Mouse (Mus musculus): ENCODE measurements at regions not wholly inside any gene's neighbourhood (a gene's known extent, or its start where the extent isn't known, plus 50 kb on each side); places are given as distances from the start of the nearest gene placed in this dataset.

GRCm38 (mm10) chr6:31218139-31218750 is 180.3 kb upstream of the Mkln1 start:
- DNase-seq (ENCODE audit: low spot score): no peak

DNA sequence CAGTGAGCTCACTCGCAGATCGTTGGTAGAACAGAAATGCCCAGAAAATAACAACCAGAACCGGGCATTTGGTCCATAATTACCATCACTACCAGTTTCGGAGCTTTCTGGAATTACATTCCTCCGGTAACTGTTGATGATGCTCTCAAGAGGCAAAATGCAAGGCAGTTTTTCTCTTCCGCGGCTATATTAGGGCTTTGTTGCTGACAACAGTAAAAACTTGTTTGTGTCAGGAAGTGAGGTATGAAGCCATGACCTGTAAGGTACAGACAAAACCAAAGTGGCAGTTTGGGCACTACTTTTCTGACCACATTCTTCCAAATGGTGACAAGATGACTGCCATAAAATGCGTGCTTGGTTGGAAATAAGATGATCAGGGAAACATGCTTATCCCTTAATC is 179.7 kb upstream of the Mkln1 start:
- no peak for DNase-seq (ENCODE audit: low spot score)

DNA sequence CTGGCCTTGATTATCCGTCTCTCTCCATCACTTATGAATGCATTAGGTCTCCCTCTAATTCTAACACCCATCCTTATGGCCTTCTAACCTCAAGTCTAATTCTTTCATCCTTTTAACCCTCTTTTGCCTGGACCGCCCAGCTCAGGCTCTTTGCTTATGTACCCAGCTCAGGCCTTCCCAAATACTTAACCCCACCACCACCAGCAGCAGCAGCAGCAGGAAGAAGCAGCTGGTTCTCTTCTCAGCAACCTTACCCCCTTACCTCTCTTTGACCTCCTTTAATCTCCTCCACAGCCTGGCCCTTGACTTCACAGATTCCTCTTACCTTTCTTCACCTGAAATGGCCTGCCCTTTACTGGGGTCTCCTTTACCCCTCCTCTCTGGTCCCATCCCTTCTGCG is 178.8 kb upstream of the Mkln1 start:
- DNase-seq (ENCODE audit: low spot score): no peak

DNA sequence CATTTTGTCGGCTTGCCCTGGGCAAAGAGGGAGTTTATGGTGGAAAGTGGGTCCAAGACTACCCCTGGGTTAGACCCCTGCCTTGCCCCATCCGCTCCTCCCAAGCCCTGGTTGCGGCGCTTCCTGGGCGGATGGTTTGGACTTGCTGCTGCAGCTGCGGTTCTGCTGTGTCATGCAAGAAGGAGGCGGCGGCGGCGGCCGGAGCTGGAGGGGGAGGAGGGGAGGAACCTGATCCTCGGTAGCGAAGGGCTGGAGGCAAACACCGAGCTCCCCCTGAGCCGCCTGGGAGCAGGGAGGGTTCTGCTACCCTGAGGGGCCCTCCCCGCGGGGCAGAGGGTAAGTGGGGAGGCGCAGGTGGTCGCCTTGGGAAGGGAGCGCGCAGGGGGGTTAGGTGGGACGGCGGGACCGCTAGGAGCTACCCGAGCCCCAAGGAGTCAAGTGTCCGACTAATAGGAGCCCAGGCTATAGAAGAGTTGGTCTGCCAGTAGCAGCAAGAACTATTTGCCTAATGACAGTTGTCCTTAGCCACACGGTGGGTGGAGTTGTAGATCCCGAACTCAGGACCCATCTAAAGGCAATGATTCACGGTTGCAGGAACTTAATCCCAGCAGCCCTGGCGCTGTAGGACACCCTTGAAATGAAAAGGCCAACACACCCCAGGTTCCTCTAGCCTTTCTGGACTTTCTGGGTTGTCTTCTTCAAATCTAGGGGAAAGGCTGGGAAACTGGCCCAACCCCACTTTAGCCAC is 178.2 kb upstream of the Mkln1 start:
- DNase-seq (ENCODE audit: low spot score): peak; percentile 38

DNA sequence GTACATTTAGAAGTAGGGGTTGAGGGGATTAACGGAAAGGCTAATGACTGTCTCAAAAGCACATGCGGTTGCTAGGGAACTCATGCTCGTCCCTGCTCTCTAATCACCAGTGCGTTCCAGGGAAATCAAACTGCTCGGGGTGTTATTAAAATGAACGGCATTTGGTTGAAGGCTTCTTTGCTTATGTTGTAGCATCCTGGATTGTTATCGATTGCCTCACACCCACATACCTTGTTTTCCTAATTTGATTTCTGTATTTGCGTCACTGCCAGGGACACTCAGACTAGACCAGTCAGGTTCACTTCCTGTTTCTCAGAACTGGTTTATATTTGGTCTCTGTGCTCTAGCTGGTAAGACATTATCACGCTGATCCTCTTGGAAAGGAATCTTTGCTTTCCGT is 177.0 kb upstream of the Mkln1 start:
- no peak for DNase-seq (ENCODE audit: low spot score)

- no peak for DNase-seq (ENCODE audit: low spot score)
Observed at GRCm38 (mm10) chr6:31222024-31222579, 176.4 kb upstream of the Mkln1 start.

GRCm38 (mm10) chr6:31227406-31227805 is 171.1 kb upstream of the Mkln1 start:
- no peak for DNase-seq (ENCODE audit: low spot score)

- no peak for DNase-seq (ENCODE audit: low spot score)
Observed at GRCm38 (mm10) chr6:31228061-31228460, 170.5 kb upstream of the Mkln1 start.

DNA sequence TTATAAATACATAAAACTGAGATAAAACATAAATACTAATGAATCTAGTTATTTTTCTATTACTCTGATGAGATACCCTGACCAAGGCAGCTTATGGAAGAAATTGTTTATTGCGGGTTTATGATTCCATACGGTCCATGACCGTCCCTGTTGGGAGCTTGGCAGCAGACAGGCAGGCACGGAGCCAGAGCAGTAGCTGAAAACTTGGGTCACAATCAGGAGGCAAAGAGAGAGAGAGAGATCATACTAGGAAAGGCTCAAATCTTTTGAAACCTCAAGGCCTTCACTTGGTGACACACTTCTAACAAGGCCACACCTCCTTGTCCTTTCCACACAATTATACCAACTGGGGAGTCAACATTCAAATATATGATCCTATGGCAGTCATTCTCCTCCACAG is 166.7 kb upstream of the Mkln1 start:
- DNase-seq (ENCODE audit: low spot score): no peak

GRCm38 (mm10) chr6:31233252-31233993 is 165.1 kb upstream of the Mkln1 start:
- no peak for DNase-seq (ENCODE audit: low spot score)

DNA sequence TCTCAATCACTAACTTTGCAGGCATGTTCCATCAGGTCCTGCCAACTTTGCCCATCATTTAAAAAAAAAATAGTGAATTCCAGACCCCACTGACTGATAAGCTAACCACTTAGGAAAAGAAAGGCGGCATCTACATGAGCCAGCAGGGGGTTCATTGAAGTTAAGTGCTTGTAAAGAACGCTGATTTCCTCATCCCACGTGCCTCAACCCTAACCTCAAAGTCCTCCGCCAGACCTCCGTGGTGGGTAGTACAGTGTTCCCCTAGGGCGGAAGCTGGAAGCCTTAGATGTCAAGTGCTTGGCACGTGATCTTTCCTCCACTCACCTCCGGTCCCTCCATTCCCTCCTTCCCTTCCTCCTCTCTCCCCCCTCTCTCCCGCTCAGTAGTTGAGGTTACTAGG is 158.5 kb upstream of the Mkln1 start:
- no peak for DNase-seq (ENCODE audit: low spot score)

- no peak for DNase-seq (ENCODE audit: low spot score)
Observed at GRCm38 (mm10) chr6:31250526-31250925, 148.0 kb upstream of the Mkln1 start.

DNA sequence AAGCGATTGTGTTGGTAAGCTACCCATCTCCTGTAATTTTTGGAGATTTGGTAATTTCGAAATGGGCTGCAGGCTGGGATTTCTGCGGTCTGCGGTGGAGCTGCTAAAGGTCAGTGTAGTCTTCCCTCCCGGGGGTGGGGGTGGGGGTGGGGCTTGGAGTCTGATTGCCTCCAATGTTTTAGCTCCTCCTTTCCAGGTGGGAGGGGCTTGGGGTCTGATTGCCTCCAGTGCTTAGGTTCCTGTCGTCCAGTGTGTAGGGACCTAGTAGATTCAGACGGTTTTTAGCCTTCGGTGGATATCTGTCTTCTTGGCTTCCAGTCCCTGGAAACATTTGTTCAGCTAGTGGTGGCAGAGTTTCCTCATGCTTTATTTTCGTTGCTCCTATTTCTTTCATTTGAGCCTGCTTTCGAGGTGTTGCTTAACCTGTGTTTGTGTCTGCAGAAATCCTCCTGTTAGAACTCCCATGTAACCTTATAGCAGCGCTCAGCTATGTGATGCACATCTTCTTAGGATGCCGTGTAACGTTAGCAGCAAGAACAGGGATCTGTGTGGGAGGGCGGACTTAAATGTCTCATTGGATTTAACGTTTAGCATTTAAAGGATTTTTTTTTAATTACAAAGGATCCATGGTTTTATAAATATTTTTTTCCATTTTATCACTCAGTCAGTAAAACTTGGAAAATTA is 145.1 kb upstream of the Mkln1 start:
- DNase-seq (ENCODE audit: low spot score): no peak

DNA sequence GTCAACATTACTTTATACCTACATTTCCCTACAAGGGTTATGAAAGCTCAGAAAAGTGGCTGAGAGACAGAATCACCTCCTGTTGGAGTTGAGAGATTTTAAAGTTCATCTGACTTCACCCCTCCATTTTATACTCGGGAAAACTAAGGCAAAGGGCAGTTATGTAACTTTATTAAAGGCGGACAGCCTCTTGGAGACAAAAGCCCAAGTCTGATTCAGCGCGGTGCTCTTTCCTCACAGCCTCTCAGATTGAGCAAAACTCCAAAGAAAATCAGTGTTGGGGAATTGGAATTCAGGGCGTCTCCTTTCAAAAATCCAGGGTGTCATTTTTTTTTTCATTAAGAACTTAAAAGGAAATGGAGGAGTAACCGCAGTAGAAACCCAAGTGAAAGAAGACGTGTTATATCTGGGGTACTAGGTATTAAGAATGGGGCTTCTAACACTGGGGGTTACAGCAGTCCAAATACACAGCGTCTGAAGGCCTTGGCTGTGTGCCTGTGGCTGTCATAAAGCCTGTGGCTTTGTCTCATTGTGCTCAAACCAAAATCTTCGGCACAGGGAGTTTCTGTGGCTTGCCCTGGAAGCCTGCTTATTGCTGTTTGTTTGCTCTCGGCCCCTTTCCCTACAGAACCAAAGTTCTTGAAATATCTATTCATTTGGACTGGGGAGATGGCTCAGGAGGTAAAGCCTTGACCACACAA is 137.7 kb upstream of the Mkln1 start:
- DNase-seq (ENCODE audit: low spot score): no peak

- DNase-seq (ENCODE audit: low spot score): no peak
Observed at GRCm38 (mm10) chr6:31261797-31262540, 136.6 kb upstream of the Mkln1 start.

DNA sequence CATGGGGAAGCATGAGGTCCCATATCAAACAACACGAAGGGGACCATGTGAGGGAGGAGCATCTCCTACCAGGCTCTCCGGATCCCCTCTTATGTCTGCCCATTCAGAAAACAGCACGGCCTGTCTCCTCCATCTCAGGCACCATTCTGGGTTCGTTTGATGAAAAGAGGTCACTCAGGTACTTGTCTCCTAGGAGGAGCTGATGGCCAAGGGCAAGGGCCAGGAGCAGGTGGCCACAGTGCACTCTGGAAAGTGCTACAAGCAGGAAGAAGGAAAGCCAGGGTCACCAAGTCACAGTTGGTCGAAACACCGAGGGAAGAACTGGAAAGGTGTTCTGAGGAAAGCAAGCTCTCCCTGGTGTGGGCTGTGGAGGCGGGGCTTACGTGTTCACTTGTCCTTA is 135.9 kb upstream of the Mkln1 start:
- no peak for DNase-seq (ENCODE audit: low spot score)

GRCm38 (mm10) chr6:31263821-31264220 is 134.7 kb upstream of the Mkln1 start:
- DNase-seq (ENCODE audit: low spot score): no peak

DNA sequence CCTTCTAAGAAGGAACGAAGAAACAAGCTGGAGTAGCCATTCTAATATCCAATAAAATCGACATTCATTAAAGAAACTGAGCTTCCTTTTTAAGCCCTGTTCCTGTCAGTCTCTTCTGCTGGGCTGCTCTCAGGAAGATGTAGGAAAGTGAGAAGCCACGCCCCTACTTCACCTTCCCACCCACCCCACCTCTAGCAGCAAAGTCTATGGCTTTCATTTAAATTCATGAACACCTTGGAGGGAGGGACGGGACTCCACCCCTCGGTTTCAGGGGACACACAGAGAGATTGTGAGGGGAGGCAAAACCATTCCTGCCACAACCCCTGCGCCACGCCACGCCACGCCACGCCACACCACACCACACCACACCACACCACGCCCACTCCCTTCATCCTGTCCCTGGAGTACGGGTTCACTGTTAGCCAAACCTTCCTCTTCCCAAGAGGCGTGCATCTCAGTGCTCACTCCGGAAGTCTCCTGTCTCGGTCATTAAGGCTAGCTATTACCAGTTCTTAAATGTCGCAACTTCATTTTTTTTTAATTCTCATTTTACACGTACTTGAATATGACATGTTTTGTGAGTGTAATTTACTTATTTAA is 132.0 kb upstream of the Mkln1 start:
- DNase-seq (ENCODE audit: low spot score): no peak

DNA sequence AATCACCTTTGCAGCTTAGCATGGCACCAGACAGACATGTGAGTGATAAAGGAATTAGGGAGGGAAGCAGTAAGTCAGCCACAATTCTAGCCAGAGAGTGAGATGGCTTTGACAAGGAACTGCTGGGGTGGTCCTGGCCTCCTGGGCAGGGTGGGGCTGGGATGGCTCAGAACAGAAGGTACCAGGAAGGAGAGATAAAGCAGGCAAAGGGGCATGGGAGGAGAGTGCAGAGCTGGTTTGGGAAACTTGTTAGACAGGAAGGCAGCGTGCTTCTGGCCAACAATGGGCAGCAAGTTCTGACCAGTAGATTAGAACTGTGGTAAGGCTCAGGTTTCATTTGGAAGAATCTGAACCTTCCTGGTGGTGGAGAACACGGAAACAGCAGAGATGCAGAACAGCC is 130.5 kb upstream of the Mkln1 start:
- DNase-seq (ENCODE audit: low spot score): no peak

- DNase-seq (ENCODE audit: low spot score): no peak
Observed at GRCm38 (mm10) chr6:31273816-31274215, 124.7 kb upstream of the Mkln1 start.

DNA sequence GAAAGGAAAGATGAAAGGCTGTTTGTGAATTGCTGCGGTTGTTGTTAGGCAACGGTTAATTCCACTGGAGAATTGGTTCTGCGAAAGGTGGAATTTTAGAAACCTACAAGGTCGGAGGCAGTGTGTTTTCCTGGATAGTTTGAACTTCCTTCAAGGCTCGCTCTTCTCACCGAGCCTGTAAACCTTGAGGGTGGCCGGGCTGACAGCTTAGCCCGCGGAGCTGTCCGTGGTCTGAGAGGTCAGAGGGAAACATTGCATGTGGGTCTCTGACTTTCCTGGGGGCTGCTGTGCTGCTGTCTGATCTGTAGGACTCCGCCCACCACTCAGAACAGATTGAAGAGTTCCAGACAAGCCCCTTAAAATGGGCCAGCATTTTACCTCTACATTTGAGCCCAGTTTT is 124.3 kb upstream of the Mkln1 start:
- no peak for DNase-seq (ENCODE audit: low spot score)
